Mouse (Mus musculus) heart, embryonic 12.5 days (tissue): ENCODE measurements around the gene Ltbp1. TPM values are rescaled to one million over a fixed set of nuclear protein-coding genes. Genes with fewer than 3 reads are reported as not detected.

Source experiments
- ATAC-seq: fragments of 200-750 bp; cut with Nextera tagmentation; 2 replicates; pipeline ENCODE4 v1.8.0; 2017; ENCODE audit warnings: moderate TSS enrichment, moderate library complexity; ENCODE audit not compliant: insufficient number of reproducible peaks, low FRiP score
- H3K27ac ChIP-seq: fragments of 300-500 bp; sonication (generic); 2 replicates; pipeline ENCODE4 v1.5.1; 2016; ENCODE audit warnings: mild to moderate bottlenecking, moderate library complexity; ENCODE audit not compliant: poor library complexity, severe bottlenecking
- H3K27me3 ChIP-seq: fragments of 300-500 bp; sonication (generic); replicated peaks from 2 replicates; pipeline ENCODE4 v1.6.1; 2016; ENCODE audit warnings: mild to moderate bottlenecking, moderate library complexity
- H3K36me3 ChIP-seq: fragments of 300-500 bp; sonication (generic); 2 replicates; pipeline ENCODE4 v1.6.1; 2016; ENCODE audit warnings: mild to moderate bottlenecking, moderate library complexity
- H3K4me1 ChIP-seq: fragments of 300-500 bp; sonication (generic); replicated peaks from 2 replicates; pipeline ENCODE4 v1.6.1; 2016; ENCODE audit warnings: mild to moderate bottlenecking
- H3K4me2 ChIP-seq: fragments of 300-500 bp; sonication (generic); 2 replicates; pipeline ENCODE4 v1.6.1; 2016; ENCODE audit warnings: mild to moderate bottlenecking, moderate library complexity
- H3K4me3 ChIP-seq: fragments of 300-500 bp; sonication (generic); 2 replicates; pipeline ENCODE4 v1.5.1; 2016; ENCODE audit warnings: mild to moderate bottlenecking
- H3K9ac ChIP-seq: fragments of 300-500 bp; sonication (generic); 2 replicates; pipeline ENCODE4 v1.6.1; 2016; ENCODE audit warnings: mild to moderate bottlenecking, moderate library complexity
- H3K9me3 ChIP-seq: fragments of 300-500 bp; sonication (generic); replicated peaks from 2 replicates; pipeline ENCODE4 v1.6.1; 2016; ENCODE audit warnings: mild to moderate bottlenecking, moderate library complexity
- WGBS: fragments of 180-500 bp; shearing (Covaris S2); methylation state at CpG from one replicate; pipeline ENCODE4 v1.1.7; 2016; 5-methylcytosine and 5-hydroxymethylcytosine counted together
- polyA plus RNA-seq: library from polyadenylated mRNA; unstranded; fragments of >200 nt; fragmentation: Nextera tagmentation; extraction: Ambion mirVana; gene quantifications from 2 replicates; pipeline ENCODE4 v1.2.1, GENCODE M21; 2016

Gene Ltbp1
- polyA plus RNA-seq, 1 experiment from 2014 or later = 58.8 TPM

- under 1% methylated on average over 90 of the region's 94 CpGs for WGBS
- Histone ChIP-seq H3K4me1 (peaks cover 41% of the 10 kb centered on the region), H3K9ac (peak overlapping the region; percentile 99), H3K4me3 (peak overlapping the region; percentile 98), H3K9me3 (no peaks in the 10 kb centered on the region), H3K36me3 (peaks cover 17% of the 10 kb centered on the region), H3K27me3 (no peaks in the 10 kb centered on the region), H3K27ac (peak overlapping the region; percentile 98), H3K4me2 (peak overlapping the region; percentile 84)
- ATAC-seq = peak; percentile 73
These were observed 615 bp downstream of the Ltbp1 start for GRCm38 (mm10) chr17:75005685-75006680.

- WGBS = 56% methylated on average over 6 of the region's 6 CpGs
- H3K36me3 ChIP-seq = peaks cover 51% of the 10 kb centered on the region
- ATAC-seq = no peak
These were observed 5.6 kb downstream of the Ltbp1 start for GRCm38 (mm10) chr17:75010955-75011354.

DNA sequence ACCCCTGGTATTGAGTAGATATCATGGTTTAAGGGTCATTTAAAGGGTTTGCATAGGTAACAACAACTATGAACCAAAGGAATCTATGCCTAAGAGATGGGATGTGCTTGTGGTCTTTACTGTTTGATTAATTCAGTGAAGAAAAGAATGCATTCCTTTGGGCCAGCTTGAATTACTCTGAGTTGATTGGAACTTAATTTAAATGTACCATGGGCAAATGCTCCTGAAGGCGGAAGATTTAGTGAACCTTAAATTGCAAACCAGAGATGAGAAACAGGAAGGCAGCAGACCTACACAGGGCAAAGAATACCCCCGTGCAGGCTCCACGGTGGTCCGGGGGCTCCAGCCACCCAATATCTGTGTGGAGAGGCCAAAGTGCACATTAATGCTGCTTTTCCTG lies 7.8 kb downstream of the Ltbp1 start:
- H3K4me3 ChIP-seq = no peak overlapping the region
- H3K36me3 ChIP-seq = peaks cover 64% of the 10 kb centered on the region
- peaks cover 45% of the 10 kb centered on the region for H3K4me1 ChIP-seq
- no peaks in the 10 kb centered on the region for H3K27me3 ChIP-seq
- no peak overlapping the region for H3K9ac ChIP-seq
- no peak overlapping the region for H3K27ac ChIP-seq
- no peak overlapping the region for H3K4me2 ChIP-seq
- no peak for ATAC-seq
- WGBS = 75% methylated on average over 4 of the region's 4 CpGs
- no peaks in the 10 kb centered on the region for H3K9me3 ChIP-seq

More at GRCm38 (mm10) chr17:75010955-75011354, 5.6 kb downstream of the Ltbp1 start:
- Histone ChIP-seq H3K4me2 (no peak overlapping the region), H3K9ac (no peak overlapping the region), H3K4me1 (peaks cover 48% of the 10 kb centered on the region), H3K9me3 (no peaks in the 10 kb centered on the region), H3K27me3 (no peaks in the 10 kb centered on the region), H3K27ac (no peak overlapping the region), H3K4me3 (no peak overlapping the region)

- no peak overlapping the region for H3K4me3 ChIP-seq
- 0 out of 2 replicates have a peak, but pooled peaks have one; percentile 29 for ATAC-seq
- peaks cover 47% of the 10 kb centered on the region for H3K4me1 ChIP-seq
- no peak overlapping the region for H3K9ac ChIP-seq
- peak overlapping the region; percentile 5; the same call in 1 of the 2 replicates for H3K27ac ChIP-seq
- 0 out of 2 replicates have a peak overlapping the region, but pooled peaks have one; percentile 15 for H3K4me2 ChIP-seq
- H3K27me3 ChIP-seq = no peaks in the 10 kb centered on the region
- H3K36me3 ChIP-seq = peaks cover 66% of the 10 kb centered on the region
- H3K9me3 ChIP-seq = no peaks in the 10 kb centered on the region
- 47% methylated on average over 10 of the region's 10 CpGs for WGBS
These were observed 8.5 kb downstream of the Ltbp1 start for GRCm38 (mm10) chr17:75013868-75014267.

DNA sequence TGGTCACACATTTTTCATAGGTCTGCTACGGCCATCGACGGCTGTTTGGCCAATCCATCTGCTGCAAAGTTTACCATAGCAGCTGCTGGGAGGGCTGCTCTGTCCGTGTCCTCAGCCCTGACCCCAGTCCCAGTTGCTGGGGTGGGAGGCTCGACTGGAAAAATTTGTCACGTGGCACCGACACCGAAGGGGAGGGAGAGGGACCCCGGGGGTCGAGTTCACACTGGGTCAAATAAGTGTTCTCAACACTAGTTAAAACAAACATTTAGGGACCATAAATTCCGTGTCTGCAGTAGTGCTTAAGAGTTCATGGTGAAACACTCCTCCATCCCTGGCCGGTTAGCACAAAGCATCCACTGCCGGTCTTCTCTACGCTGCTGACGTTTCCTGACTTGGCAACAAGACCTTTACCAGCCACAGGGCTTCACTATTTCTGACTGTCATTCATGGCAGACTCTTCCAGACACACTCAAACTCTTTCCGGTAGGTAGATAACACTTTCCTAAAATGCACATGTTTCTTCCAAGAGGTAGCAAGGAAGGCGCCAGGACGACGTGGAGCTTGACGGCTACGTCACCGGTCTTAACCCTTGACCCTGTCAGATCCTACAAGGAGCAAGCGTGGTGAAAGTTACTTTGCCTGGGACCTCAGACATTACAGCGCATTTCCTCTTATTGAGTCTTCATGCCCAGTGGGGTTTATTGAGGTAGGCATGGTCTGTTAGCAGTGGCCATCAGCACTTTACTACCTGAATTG lies 9.4 kb downstream of the Ltbp1 start:
- WGBS = 60% methylated on average over 24 of the region's 24 CpGs
- no peaks in the 10 kb centered on the region for H3K9me3 ChIP-seq
- no peak overlapping the region for H3K4me3 ChIP-seq
- peaks cover 49% of the 10 kb centered on the region for H3K4me1 ChIP-seq
- H3K9ac ChIP-seq = 0 out of 2 replicates have a peak overlapping the region, but pooled peaks have one; percentile 13
- no peaks in the 10 kb centered on the region for H3K27me3 ChIP-seq
- no peak overlapping the region; the same call in 1 of the 2 replicates for H3K27ac ChIP-seq
- H3K4me2 ChIP-seq = no peak overlapping the region
- ATAC-seq = no peak
- peaks cover 57% of the 10 kb centered on the region for H3K36me3 ChIP-seq

DNA sequence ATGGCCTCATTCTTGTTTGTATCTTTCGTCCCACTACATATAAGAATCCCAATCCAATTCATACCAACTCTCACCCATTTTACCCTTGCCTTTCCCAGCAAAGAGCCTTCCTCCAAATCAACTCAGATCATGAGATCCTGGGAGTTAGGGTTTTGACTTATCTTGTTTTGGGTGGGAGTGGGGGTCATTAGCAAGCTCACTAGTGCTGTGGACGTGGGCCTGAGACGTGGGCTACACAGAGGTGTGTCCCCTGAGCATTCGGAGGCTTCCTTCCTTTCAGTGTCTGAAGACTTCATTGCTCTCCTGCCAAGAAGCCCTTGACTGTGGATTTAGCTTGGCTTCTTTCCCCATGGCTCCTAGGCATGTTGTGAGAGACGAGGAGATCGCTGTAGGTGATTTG lies 10.2 kb downstream of the Ltbp1 start:
- no peak overlapping the region for H3K9ac ChIP-seq
- WGBS = 83% methylated on average over 6 of the region's 6 CpGs
- no peak overlapping the region for H3K4me2 ChIP-seq
- H3K27me3 ChIP-seq = no peaks in the 10 kb centered on the region
- ATAC-seq = no peak
- H3K36me3 ChIP-seq = peaks cover 55% of the 10 kb centered on the region
- peaks cover 54% of the 10 kb centered on the region for H3K4me1 ChIP-seq
- no peak overlapping the region for H3K27ac ChIP-seq
- no peaks in the 10 kb centered on the region for H3K9me3 ChIP-seq
- H3K4me3 ChIP-seq = no peak overlapping the region

DNA sequence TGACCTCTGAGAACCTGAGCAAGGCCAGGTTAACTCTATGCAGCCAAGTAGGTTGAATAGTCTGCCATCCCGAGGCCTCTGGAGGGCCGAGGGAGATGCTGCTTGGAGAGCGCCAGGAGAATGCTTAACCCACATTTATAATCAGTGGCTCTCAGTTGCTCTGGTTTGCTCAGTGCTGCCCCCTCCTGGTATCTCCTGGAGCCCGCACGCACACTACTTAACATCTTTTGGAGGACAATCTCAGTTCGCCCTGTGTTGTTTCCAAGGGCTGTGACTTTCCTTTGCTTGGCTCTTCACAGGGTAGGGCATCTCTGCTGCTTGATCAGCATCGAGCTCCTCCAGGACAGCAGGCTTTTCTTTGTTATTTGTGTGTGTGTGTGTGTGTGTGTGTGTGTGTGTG lies 12.1 kb downstream of the Ltbp1 start:
- Histone ChIP-seq H3K9ac (no peak overlapping the region), H3K9me3 (no peaks in the 10 kb centered on the region), H3K36me3 (peaks cover 45% of the 10 kb centered on the region), H3K27ac (no peak overlapping the region), H3K4me3 (no peak overlapping the region), H3K27me3 (no peaks in the 10 kb centered on the region), H3K4me1 (peaks cover 51% of the 10 kb centered on the region), H3K4me2 (no peak overlapping the region)
- no peak for ATAC-seq
- 68% methylated on average over 7 of the region's 7 CpGs for WGBS

DNA sequence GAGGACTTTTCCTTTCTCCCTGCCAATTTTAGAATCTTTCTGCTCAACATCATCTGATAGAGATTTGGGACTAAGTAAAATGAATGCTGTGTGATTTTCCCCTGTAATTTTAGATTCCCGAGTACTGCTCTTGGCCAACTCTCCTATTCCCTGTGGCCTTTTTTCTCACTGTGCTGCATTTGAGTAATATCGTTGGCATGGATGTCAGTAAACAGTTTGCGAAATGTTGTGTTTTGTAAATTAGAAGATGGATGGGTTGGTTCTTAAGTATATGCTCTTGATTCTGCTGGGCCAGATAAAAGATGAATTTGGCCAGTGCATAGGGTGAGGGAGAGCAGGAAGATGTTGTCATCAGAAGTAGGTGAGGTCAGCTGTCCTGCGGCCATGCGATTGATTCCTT lies 12.8 kb downstream of the Ltbp1 start:
- no peaks in the 10 kb centered on the region for H3K27me3 ChIP-seq
- no peak overlapping the region for H3K9ac ChIP-seq
- H3K36me3 ChIP-seq = peaks cover 43% of the 10 kb centered on the region
- H3K4me1 ChIP-seq = peaks cover 48% of the 10 kb centered on the region
- H3K9me3 ChIP-seq = no peaks in the 10 kb centered on the region
- H3K4me3 ChIP-seq = no peak overlapping the region
- H3K4me2 ChIP-seq = no peak overlapping the region
- 80% methylated on average over 5 of the region's 5 CpGs for WGBS
- no peak for ATAC-seq
- no peak overlapping the region for H3K27ac ChIP-seq

GRCm38 (mm10) chr17:75020026-75020425 lies 14.7 kb downstream of the Ltbp1 start:
- ATAC-seq = 0 out of 2 replicates have a peak, but pooled peaks have one; percentile 33
- H3K4me1 ChIP-seq = peaks cover 33% of the 10 kb centered on the region

DNA sequence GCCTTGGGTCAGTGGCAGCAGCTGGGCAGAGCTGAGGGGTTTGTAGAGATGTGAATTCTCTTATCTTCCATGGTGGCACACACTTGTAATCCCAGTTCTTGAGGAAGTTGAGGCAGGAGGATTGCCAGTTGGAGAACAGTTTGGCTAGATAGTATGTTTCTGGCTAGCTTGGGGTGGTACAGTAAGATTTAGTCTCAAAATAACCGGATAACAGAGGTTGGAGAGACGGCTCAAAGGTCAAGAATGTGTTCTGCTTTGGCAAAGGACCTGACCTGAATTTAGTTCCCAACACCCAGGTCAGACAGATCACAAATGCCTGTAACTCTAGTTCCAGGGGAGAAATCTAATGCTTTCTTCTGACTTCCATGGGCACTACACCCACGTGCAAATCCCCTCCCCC lies 15.3 kb downstream of the Ltbp1 start:
- no peak overlapping the region for H3K4me2 ChIP-seq
- H3K4me1 ChIP-seq = peaks cover 38% of the 10 kb centered on the region
- no peaks in the 10 kb centered on the region for H3K27me3 ChIP-seq
- WGBS = 56% methylated on average over 3 of the region's 3 CpGs
- no peak for ATAC-seq
- peak overlapping the region; percentile 81 for H3K27ac ChIP-seq
- H3K4me3 ChIP-seq = no peak overlapping the region
- no peaks in the 10 kb centered on the region for H3K9me3 ChIP-seq
- peaks cover 20% of the 10 kb centered on the region for H3K36me3 ChIP-seq
- H3K9ac ChIP-seq = no peak overlapping the region

More at GRCm38 (mm10) chr17:75020026-75020425, 14.7 kb downstream of the Ltbp1 start:
- H3K27me3 ChIP-seq = no peaks in the 10 kb centered on the region
- no peak overlapping the region for H3K4me2 ChIP-seq
- no peak overlapping the region for H3K9ac ChIP-seq
- WGBS = 54% methylated on average over 7 of the region's 7 CpGs
- peaks cover 26% of the 10 kb centered on the region for H3K36me3 ChIP-seq
- no peaks in the 10 kb centered on the region for H3K9me3 ChIP-seq
- peak overlapping the region; percentile 81 for H3K27ac ChIP-seq
- H3K4me3 ChIP-seq = no peak overlapping the region
